Mouse (Mus musculus) intestine, embryonic 15.5 days (tissue): ENCODE data around the gene Alg2. TPM values are rescaled to one million over a fixed set of nuclear protein-coding genes. Genes with fewer than 3 reads are reported as not detected.

Experiments
- ATAC-seq: fragments of 200-750 bp; cut with Nextera tagmentation; 2 replicates; pipeline ENCODE4 v1.8.0; 2017; ENCODE audit warnings: moderate TSS enrichment, moderate library complexity
- H3K27ac ChIP-seq: fragments of 300-500 bp; sonication (generic); 2 replicates; pipeline ENCODE4 v1.5.1; 2015; ENCODE audit warnings: mild to moderate bottlenecking, inconsistent platforms
- H3K27me3 ChIP-seq: fragments of 300-500 bp; sonication (generic); replicated peaks from 2 replicates; pipeline ENCODE4 v1.6.1; 2015; ENCODE audit warnings: inconsistent platforms
- H3K36me3 ChIP-seq: fragments of 300-500 bp; sonication (generic); 2 replicates; pipeline ENCODE4 v1.6.1; 2015; ENCODE audit warnings: inconsistent platforms
- H3K4me1 ChIP-seq: fragments of 300-500 bp; sonication (generic); replicated peaks from 2 replicates; pipeline ENCODE4 v1.6.1; 2015; ENCODE audit warnings: inconsistent platforms
- H3K4me2 ChIP-seq: fragments of 300-500 bp; sonication (generic); replicated peaks from 2 replicates; pipeline ENCODE4 v1.6.1; 2015; ENCODE audit warnings: mild to moderate bottlenecking, inconsistent platforms
- H3K4me3 ChIP-seq: fragments of 300-500 bp; sonication (generic); replicated peaks from 2 replicates; pipeline ENCODE4 v1.5.1; 2015; ENCODE audit warnings: inconsistent platforms
- H3K9ac ChIP-seq: fragments of 300-500 bp; sonication (generic); 2 replicates; pipeline ENCODE4 v1.6.1; 2015; ENCODE audit warnings: inconsistent platforms
- H3K9me3 ChIP-seq: fragments of 300-500 bp; sonication (generic); 2 replicates; pipeline ENCODE4 v1.6.1; 2016; ENCODE audit warnings: inconsistent platforms
- WGBS: fragments of 180-500 bp; shearing (Covaris S2); methylation state at CpG from one replicate; pipeline ENCODE4 v1.1.7; 2015; 5-methylcytosine and 5-hydroxymethylcytosine counted together
- polyA plus RNA-seq: library from polyadenylated mRNA; unstranded; fragments of >200 nt; fragmentation: Nextera tagmentation; extraction: Ambion mirVana; gene quantifications from 2 replicates; pipeline ENCODE4 v1.2.1, GENCODE M21; 2015

Gene Alg2
- polyA plus RNA-seq, 1 experiment from 2014 or later: 56.0 TPM

DNA sequence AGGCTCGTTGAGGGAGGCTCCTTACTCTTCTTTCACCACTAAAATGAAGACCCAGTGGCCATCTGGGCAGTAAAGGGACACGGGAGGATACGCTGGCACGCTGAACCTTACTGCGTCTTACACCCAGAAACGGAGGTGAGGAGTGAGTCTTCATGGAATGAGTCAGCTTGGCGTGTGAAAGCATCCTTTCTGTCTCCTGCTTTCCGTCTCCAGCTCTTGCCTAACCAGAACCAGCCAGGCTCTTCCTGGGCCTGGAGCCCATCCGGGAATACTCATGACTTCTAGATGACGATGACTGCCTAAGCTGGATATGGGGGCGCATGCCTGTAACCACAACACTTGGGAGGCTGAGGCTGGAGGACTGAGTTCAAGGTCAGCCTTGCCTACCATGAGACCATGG, 33.2 kb downstream of the Alg2 start:
- Histone ChIP-seq H3K36me3 (no peaks in the 10 kb centered on the region), H3K4me2 (no peak overlapping the region), H3K9me3 (no peaks in the 10 kb centered on the region), H3K4me3 (no peak overlapping the region), H3K4me1 (peaks cover 6% of the 10 kb centered on the region; the same call in 1 of the 2 replicates), H3K27ac (no peak overlapping the region), H3K27me3 (no peaks in the 10 kb centered on the region), H3K9ac (no peak overlapping the region)
- ATAC-seq: no peak
- WGBS: 86% methylated on average over 11 of the region's 11 CpGs

DNA sequence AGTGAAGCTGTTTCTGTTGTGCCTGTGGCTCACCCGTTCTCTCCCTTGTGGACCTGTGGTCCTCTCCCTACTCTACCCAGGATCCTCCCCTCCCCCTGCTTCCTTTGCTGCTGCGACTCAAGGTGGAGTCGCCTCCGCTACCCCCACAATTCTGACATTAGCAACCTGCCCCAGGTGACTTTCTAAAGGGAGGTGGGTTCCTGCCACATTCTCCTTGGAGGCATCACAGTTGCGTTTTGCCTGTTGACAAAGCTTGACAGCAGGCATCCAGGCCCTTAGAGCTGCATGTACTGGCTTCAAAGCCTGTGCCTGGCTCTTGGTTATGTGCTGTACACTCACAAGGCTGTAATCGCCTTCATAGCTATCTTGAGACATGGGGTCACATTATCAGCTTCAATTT, 35.2 kb downstream of the Alg2 start:
- Histone ChIP-seq H3K9ac (no peak overlapping the region), H3K4me3 (no peak overlapping the region), H3K27ac (no peak overlapping the region), H3K4me2 (no peak overlapping the region), H3K4me1 (peaks cover 14% of the 10 kb centered on the region; the same call in 1 of the 2 replicates), H3K36me3 (no peaks in the 10 kb centered on the region), H3K9me3 (no peaks in the 10 kb centered on the region), H3K27me3 (no peaks in the 10 kb centered on the region)
- WGBS: 88% methylated on average over 6 of the region's 6 CpGs
- ATAC-seq: no peak

DNA sequence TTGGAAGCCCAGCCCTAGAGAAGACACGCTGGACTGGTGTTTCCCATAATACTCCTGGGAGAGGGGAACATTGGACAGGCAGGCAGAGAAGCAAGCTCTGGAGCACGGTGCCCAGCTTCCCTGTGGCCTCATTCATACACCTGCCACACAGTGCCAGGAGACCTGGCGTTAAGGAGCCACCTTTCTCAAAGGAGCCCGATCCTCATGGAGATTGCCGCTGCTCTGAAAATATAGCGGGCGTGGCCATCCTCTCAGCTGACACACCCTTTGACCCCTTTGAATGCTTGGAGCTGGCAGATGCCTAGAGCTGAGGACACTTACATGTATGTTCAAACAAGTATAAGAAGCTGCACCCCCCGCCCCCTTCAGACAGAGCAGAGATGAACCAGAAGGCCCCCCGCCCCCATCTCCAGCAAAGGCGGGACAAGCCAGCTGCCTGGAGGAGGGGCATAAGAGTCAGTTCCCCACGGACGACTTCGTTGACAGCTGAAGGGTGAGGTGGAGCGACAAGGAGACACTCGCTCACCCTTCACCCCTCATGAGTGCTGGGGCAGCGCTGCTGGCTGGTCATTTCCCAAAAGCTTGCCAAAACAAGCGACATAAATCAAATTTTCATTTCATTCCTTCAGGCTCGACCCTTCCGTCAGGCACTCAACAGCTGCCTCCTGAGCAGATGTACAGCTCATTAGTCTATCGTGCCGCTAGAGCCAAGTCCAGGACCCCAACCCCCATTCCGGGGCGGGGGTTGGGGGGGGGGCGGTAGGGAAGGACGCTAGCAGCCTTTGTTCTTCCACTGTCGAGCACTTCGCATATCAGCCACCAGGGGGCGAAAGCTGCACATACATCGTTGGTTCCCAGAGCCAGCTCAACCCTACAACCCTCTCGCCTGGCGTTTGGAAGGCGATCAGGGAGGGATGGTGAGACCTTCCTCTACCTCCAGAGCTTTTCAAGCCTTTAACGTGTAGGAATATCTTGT, 36.5 kb downstream of the Alg2 start:
- ATAC-seq: peak; percentile 84
- H3K36me3 ChIP-seq: no peaks in the 10 kb centered on the region
- 0 out of 2 replicates have a peak overlapping the region, but pooled peaks have one; percentile 2 for H3K27ac ChIP-seq
- peak overlapping the region; percentile 31 for H3K9ac ChIP-seq
- WGBS: 2% methylated on average over 32 of the region's 33 CpGs
- no peaks in the 10 kb centered on the region for H3K27me3 ChIP-seq
- H3K9me3 ChIP-seq: no peaks in the 10 kb centered on the region
- peaks cover 14% of the 10 kb centered on the region; the same call in 1 of the 2 replicates for H3K4me1 ChIP-seq
- H3K4me3 ChIP-seq: peak overlapping the region; percentile 40
- H3K4me2 ChIP-seq: peak overlapping the region; percentile 85

DNA sequence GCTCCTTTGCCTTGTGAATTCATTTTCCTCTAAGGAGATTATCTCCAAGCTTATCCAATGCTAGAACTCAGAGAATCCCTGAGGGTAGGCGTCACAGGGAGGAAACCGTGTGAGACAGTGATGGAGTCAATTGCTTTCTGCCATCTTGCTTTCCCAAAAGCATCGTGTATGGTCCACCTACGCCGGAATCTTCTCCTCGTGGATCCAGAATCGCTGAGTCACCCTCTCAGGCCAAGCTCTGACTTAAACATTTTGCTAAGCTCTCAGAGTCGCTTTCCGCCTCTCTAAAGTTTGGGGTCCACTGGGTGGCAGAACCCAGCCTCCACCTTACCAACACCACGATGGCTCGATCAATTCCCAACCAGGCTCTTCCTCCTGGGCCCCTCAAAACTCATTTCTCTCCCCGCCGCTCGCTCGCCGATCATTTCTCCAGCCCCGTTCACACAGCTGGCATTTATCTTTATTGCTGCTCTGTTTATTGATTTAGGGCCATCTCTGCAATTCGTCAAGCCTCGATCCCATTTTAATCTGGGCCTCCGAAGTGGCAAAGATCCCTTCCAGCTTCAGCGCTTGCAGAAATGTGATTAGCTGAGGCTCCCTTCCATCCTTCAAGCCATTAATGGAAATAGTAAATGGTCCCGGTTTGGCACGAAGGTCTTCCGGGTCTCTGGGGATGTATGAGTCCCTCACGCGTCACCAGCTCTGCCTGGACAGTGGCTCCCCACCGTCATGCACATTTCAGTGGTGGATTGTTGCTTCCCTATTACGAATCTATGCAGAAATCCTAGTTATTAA, 38.4 kb downstream of the Alg2 start:
- H3K9ac ChIP-seq: no peak overlapping the region
- H3K4me3 ChIP-seq: no peak overlapping the region

DNA sequence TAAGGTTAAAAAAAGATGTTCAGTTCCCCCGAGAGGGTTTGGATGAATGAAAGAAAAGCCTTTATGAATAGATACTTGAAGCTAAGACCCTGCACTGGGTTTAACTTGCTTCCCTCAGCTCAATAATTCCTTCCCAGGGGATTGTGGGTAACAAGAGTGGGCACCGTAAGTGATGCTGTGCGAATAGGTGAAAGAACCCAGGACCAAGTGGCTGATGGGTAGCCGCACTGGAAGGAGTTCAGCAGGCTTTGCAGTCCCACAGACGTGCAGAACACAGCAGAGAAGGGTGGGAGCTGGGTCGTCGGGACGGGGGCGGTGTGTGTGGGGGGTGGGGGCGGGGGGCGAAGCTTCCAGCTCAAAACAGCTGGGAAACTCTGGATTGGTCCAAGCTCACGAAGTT, 39.0 kb downstream of the Alg2 start:
- Histone ChIP-seq H3K4me1 (peaks cover 14% of the 10 kb centered on the region; the same call in 1 of the 2 replicates), H3K9me3 (no peaks in the 10 kb centered on the region), H3K9ac (no peak overlapping the region), H3K27ac (no peak overlapping the region), H3K27me3 (no peaks in the 10 kb centered on the region), H3K4me3 (no peak overlapping the region), H3K36me3 (no peaks in the 10 kb centered on the region), H3K4me2 (peak overlapping the region; percentile 43; the same call in 1 of the 2 replicates)
- no peak for ATAC-seq
- 65% methylated on average over 12 of the region's 12 CpGs for WGBS

More for the DNA sequence above, 38.4 kb downstream of the Alg2 start:
- Histone ChIP-seq H3K9me3 (no peaks in the 10 kb centered on the region), H3K27me3 (no peaks in the 10 kb centered on the region), H3K36me3 (no peaks in the 10 kb centered on the region), H3K4me2 (peak overlapping the region; percentile 43), H3K4me1 (peaks cover 14% of the 10 kb centered on the region; the same call in 1 of the 2 replicates), H3K27ac (no peak overlapping the region)
- 23% methylated on average over 28 of the region's 28 CpGs for WGBS
- ATAC-seq: peak; percentile 24; the same call in 1 of the 2 replicates

DNA sequence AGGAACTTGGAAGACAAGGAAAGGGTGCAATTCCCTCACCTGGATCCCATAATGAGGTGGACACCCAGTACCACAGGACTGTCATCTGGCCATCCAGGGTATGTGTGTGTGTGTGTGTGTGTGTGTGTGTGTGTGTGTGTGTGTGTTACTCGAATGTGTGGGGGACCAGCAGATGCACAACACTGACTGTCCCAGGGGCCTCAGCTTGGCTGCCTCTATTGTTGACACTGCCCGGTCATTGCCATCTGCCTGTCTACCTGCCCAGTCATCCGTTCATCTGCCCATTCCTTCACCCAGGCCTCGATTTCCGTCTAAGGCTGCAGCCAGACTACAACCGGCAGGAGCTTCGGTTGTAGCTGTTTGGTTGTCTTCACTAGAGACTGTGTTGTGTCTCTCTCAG, 41.4 kb downstream of the Alg2 start:
- 91% methylated on average over 7 of the region's 7 CpGs for WGBS
- Histone ChIP-seq H3K36me3 (no peaks in the 10 kb centered on the region), H3K27ac (no peak overlapping the region), H3K9me3 (no peaks in the 10 kb centered on the region), H3K27me3 (no peaks in the 10 kb centered on the region), H3K9ac (no peak overlapping the region), H3K4me1 (peaks cover 14% of the 10 kb centered on the region; the same call in 1 of the 2 replicates), H3K4me2 (no peak overlapping the region), H3K4me3 (no peak overlapping the region)
- no peak for ATAC-seq

DNA sequence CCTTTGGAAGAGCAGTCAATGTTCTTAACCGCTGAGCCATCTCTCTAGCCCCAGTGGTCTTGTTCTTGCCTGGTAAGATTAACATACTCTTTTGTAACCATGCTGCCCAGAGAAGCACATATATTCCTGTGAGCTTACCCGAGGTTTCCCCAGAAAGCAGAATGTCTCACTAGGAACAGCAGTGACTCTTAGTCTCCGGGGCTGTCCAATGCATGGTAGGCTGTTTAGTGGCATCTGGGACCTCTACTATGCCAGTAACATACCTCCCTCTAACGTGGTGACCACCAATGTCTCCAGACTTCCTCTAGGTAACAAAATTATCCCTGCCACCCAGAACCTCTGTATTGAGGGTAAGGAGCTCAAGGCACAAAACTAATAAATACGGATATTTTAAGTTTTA, 43.1 kb downstream of the Alg2 start:
- 89% methylated on average over 5 of the region's 5 CpGs for WGBS
- Histone ChIP-seq H3K27me3 (no peaks in the 10 kb centered on the region), H3K27ac (no peak overlapping the region), H3K4me1 (peaks cover 8% of the 10 kb centered on the region; the same call in 1 of the 2 replicates), H3K36me3 (no peaks in the 10 kb centered on the region), H3K9me3 (no peaks in the 10 kb centered on the region), H3K4me3 (no peak overlapping the region), H3K9ac (no peak overlapping the region), H3K4me2 (no peak overlapping the region)
- no peak for ATAC-seq

DNA sequence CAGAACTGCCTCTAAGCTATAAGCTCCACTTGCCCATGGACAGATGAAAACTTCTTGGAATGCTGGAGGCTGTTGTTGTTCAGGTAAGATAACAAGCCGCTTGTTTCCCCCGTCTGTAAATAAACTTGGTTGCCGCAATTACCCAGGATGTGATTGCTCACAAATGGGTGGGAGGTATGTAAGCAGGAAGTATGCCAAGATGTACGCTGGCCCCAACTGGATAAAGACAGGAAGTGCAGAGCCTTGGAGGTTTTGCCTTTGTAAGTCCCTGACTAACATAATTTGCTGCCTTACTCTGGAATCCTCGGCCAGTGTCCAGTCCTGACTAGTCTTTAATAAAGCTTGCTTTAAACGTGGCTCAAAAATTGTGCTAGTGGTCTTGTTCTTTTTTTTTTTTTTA, 43.6 kb downstream of the Alg2 start:
- H3K9ac ChIP-seq: no peak overlapping the region
- H3K36me3 ChIP-seq: no peaks in the 10 kb centered on the region
- H3K4me3 ChIP-seq: no peak overlapping the region
- peaks cover 5% of the 10 kb centered on the region; the same call in 1 of the 2 replicates for H3K4me1 ChIP-seq
- no peak overlapping the region for H3K4me2 ChIP-seq
- H3K27ac ChIP-seq: no peak overlapping the region
- no peak for ATAC-seq
- WGBS: 39% methylated on average over 6 of the region's 6 CpGs
- H3K27me3 ChIP-seq: no peaks in the 10 kb centered on the region
- H3K9me3 ChIP-seq: no peaks in the 10 kb centered on the region

DNA sequence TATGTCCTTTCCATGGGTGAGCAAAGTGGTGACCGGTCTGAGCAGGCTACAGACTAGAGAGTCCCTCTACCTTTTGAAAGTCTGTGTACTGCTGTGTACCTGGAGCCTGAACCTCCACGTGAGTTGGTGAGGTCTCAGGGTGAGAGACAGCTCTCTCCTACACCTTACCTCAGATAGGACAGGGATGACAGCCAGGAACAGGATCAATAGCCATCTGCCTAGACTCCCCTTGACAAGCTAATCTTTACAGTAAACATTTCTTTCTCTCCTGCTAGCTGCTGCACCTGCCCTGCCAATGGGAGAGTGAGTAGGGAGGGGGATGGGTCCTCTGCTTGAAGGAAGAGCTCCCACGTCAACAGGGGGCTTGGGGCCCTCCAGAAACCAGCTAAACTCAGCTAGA, 46.5 kb downstream of the Alg2 start:
- ATAC-seq: no peak

DNA sequence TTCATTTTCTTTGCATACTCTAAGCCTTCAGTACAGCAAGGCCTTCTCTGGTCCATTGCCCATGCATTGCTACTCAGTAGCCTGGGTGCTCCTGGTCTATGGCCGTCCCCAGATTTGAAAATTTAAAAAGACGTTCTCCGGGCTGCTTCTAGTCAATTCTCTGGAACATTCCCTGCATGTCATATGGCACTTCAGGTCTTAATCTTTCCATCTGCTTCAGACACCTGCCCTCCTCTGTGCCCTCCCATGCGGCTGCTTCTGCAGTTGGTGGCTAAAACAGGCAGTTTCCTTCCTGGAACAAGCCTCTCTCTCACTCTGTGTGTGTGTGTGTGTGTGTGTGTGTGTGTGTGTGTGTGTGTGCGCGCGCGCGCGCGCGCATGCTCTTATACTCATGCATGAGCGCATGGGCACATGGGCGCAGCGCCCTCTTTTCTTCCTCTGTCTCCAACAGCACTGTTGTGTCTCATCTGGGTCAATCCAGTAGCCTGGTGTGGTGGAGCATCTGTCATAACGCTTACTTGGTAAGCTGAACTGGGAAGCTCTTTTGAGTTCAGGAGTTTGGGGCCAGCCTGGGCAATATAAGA, 48.8 kb downstream of the Alg2 start:
- Histone ChIP-seq H3K4me3 (no peak overlapping the region), H3K27me3 (no peaks in the 10 kb centered on the region), H3K36me3 (no peaks in the 10 kb centered on the region), H3K9ac (no peak overlapping the region), H3K27ac (no peak overlapping the region), H3K4me1 (no peaks in the 10 kb centered on the region), H3K4me2 (no peak overlapping the region), H3K9me3 (no peaks in the 10 kb centered on the region)
- no peak for ATAC-seq
- WGBS: 91% methylated on average over 16 of the region's 16 CpGs

More for the DNA sequence above, 46.5 kb downstream of the Alg2 start:
- no peak overlapping the region for H3K4me3 ChIP-seq
- no peaks in the 10 kb centered on the region for H3K4me1 ChIP-seq
- no peaks in the 10 kb centered on the region for H3K9me3 ChIP-seq
- whole genome bisulfite sequencing: 52% methylated on average over 3 of the region's 3 CpGs
- no peak overlapping the region for H3K27ac ChIP-seq
- H3K36me3 ChIP-seq: no peaks in the 10 kb centered on the region
- no peak overlapping the region for H3K4me2 ChIP-seq
- no peak overlapping the region for H3K9ac ChIP-seq
- H3K27me3 ChIP-seq: no peaks in the 10 kb centered on the region

DNA sequence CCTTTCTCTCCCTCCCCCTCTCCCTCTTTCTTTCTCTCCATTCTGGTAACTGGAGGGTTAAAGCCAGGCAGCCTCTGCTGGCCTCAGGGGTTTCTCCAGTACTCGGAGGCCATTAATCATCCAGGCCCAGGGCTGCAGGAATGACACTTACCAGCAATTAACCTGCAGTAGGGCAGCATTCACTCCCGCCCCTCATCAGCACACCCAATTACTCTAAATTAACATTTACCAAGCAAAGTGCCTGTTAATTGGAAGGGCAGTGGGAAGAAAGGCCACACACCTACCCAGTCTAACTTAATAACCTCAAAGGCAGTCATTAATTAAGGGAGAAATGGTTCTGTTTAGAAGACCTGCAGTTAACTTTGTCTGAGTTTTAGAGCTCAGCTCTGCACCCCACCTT, 49.8 kb downstream of the Alg2 start:
- WGBS: 21% methylated on average over 2 of the region's 2 CpGs
- Histone ChIP-seq H3K27me3 (no peaks in the 10 kb centered on the region), H3K4me1 (no peaks in the 10 kb centered on the region), H3K9me3 (no peaks in the 10 kb centered on the region), H3K9ac (no peak overlapping the region), H3K27ac (no peak overlapping the region), H3K4me2 (no peak overlapping the region), H3K36me3 (no peaks in the 10 kb centered on the region), H3K4me3 (no peak overlapping the region)
- ATAC-seq: peak; percentile 59; the same call in 1 of the 2 replicates

DNA sequence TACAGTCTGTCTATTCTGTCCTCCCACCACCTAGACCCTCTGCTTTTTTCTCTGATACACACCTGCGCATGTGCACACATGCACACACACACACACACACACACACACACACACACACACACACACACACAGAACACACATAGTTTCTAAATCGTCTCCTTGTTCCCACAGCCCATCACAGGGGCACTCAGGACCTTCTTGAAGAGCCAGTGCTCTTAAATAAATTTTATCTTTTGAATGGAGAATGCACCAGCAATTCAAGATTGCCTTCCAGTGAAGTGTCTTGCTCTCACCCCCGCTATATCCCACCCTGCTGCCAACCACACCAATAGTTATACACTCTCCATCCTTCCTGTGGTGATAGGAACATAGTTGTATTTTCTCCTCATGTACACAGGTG, 51.2 kb downstream of the Alg2 start:
- no peak overlapping the region for H3K4me2 ChIP-seq
- no peaks in the 10 kb centered on the region for H3K27me3 ChIP-seq
- WGBS: 83% methylated on average over 3 of the region's 3 CpGs
- no peak overlapping the region for H3K27ac ChIP-seq
- H3K9ac ChIP-seq: no peak overlapping the region
- no peaks in the 10 kb centered on the region for H3K36me3 ChIP-seq
- H3K4me1 ChIP-seq: no peaks in the 10 kb centered on the region
- ATAC-seq: no peak
- H3K9me3 ChIP-seq: no peaks in the 10 kb centered on the region
- no peak overlapping the region for H3K4me3 ChIP-seq
